Mouse (Mus musculus): Measurements from ENCODE around the gene Grin2b.

- TF ChIP-seq TAL1 (IDR thresholded peaks at IDR 0.05; ENCODE audit: low read length) (no peak), GATA1 (IDR thresholded peaks at IDR 0.05; ENCODE audit: low read length) (no peak)
Measured at GRCm38 (mm10) chr6:135876163-135876726, 297.1 kb downstream of the Grin2b start.

All from erythroblast, embryonic 14.5 days (primary cell).